Mouse (Mus musculus): ENCODE results near the gene Ank3. TPM values are rescaled to one million over a fixed set of nuclear protein-coding genes. Genes with fewer than 3 reads are reported as not detected.
A peak's percentile ranks its signal among the peaks of the same experiment; 100 is the strongest.
"Not testable (repeated sequence)": the region's sequence is repeated elsewhere in the genome, so short reads cannot be mapped to it uniquely, and the experiment has no call there.

The Ank3 gene
- polyA plus RNA-seq, 1 experiment from 2014 or later: 76.6 TPM

DNA sequence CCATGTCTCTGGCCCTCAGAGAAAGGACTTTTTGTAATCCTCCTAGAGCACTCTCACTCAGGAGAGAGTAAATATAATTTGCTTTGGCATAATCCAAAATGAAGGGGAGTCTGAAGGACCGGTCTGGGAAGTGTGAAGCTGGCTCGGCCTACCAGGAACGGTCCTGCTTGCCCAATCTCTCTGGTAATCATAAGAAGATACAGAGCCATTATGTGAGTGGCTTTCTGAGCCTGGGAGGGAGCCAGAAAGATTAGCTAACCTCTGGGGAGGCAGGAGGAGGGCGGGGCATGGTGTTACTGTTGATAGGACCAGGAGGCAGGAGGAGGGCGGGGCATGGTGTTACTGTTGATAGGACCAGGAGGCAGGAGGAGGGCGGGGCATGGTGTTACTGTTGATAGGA is 511.7 kb downstream of the Ank3 start:
- H3K4me2 ChIP-seq; H3K4me3 ChIP-seq; ATAC-seq (ENCODE audit: low FRiP score, low read depth); H3K4me1 ChIP-seq (replicated peaks); H3K36me3 ChIP-seq; H3K9me3 ChIP-seq; H3K27ac ChIP-seq (replicated peaks); H3K27me3 ChIP-seq; H3K9ac ChIP-seq: not testable (repeated sequence)
- WGBS: 17% methylated on average over 4 of the region's 6 CpGs

DNA sequence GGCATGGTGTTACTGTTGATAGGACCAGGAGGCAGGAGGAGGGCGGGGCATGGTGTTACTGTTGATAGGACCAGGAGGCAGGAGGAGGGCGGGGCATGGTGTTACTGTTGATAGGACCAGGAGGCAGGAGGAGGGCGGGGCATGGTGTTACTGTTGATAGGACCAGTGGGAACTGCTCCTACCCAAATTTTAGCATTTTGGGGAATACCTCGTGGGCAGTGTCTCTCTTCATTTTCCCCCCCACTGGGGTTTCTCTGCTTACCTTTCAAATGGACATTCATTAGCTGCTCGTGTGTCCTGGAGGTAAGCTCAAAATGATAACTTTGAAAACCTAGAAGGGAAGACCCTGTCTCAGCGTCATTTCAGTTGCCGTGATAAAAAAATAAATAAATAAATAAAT is 512.2 kb downstream of the Ank3 start:
- H3K36me3 ChIP-seq; H3K9me3 ChIP-seq; H3K27me3 ChIP-seq; H3K4me1 ChIP-seq (replicated peaks); H3K9ac ChIP-seq; H3K4me3 ChIP-seq; ATAC-seq (ENCODE audit: low FRiP score, low read depth); H3K27ac ChIP-seq (replicated peaks); H3K4me2 ChIP-seq: not testable (repeated sequence)
- WGBS: 45% methylated on average over 5 of the region's 7 CpGs

DNA sequence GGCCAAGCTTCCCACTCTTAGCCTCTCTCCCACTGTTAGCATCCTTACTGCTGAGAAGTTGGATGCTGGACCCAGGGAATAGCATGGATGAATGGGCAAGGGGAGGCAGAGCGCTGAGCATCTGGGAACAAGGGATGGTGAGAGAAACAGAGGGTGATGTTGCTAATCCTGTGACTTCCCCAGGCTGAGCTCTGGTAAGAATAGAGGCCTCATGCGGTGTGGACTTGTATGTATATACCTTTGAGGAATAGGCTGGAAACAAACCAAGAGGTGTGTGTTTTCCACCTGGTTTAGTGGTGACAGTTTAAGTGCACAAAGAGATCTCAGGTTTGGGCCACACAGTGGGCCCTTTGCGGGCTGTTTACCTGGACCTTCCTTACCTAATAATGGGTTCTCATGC is 517.0 kb downstream of the Ank3 start:
- Histone ChIP-seq H3K36me3 (no peaks in the 10 kb centered on the region), H3K4me3 (no peak overlapping the region), H3K4me2 (no peak overlapping the region), H3K27me3 (no peaks in the 10 kb centered on the region), H3K9ac (no peak overlapping the region), H3K4me1 (replicated peaks) (no peaks in the 10 kb centered on the region), H3K9me3 (no peaks in the 10 kb centered on the region), H3K27ac (replicated peaks) (no peak overlapping the region)
- 75% methylated on average over 3 of the region's 3 CpGs for WGBS
- no peak for ATAC-seq (ENCODE audit: low FRiP score, low read depth)

DNA sequence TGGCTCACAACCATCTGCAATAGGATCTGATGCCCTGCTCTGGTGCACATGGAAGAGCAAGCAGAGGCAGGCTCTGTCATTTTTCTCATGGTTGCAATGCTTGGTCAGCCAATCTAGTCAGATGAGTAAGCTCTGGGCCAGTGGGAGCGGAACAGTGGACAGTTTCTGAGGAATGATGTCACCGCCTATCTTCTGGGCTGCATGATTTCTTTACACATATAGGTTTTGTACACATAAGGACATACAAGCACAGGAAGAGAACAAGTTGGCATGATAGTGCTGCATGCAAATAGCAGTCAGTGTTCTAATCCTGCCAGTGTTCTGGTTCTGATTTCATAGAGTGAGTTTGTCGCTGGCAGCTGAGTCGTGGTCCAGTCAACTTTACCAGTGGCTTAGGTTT is 517.6 kb downstream of the Ank3 start:
- no peaks in the 10 kb centered on the region for H3K9me3 ChIP-seq
- no peak overlapping the region for H3K27ac ChIP-seq (replicated peaks)
- H3K4me2 ChIP-seq: no peak overlapping the region
- WGBS: 91% methylated on average over 4 of the region's 4 CpGs
- no peak overlapping the region for H3K9ac ChIP-seq
- H3K36me3 ChIP-seq: no peaks in the 10 kb centered on the region
- no peaks in the 10 kb centered on the region for H3K4me1 ChIP-seq (replicated peaks)
- no peak overlapping the region for H3K4me3 ChIP-seq
- H3K27me3 ChIP-seq: no peaks in the 10 kb centered on the region
- no peak for ATAC-seq (ENCODE audit: low FRiP score, low read depth)

DNA sequence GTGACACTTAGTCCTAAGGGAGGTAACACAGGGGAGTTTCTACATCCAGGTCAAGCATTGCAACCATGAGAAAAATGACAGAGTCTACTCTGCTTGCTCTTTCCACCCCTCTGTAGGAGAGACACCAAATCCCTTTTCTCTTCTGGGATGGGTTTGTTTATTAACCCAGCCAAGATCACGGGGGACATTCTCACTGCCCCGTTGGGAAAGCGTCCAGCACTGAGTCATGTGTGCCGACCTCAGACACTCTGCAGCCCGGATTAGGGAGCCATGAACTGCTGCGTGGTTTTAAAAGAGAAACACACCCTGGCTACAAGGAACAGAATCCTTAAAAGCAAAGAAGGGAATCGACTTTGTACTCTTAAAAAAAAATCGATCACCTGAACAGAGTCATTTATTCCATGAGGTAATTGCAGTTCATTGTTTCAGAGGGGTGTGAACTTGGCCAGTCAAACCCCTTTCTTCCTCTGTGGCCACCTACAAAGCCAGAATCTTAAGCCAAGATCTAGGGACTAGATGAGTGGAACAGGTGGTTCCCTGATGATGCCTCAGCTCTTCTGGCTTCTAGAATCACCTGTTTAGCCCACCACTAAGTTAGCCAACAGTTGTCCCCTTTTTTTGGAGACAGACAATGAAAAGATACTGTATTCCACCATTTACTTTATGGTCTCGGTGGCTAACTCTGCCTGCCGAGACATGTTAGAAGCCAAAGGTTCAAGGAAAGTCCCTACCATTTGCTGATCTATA is 518.3 kb downstream of the Ank3 start:
- no peaks in the 10 kb centered on the region for H3K36me3 ChIP-seq
- H3K4me2 ChIP-seq: no peak overlapping the region
- WGBS: 85% methylated on average over 10 of the region's 10 CpGs
- no peak for ATAC-seq (ENCODE audit: low FRiP score, low read depth)
- H3K4me1 ChIP-seq (replicated peaks): no peaks in the 10 kb centered on the region
- H3K27ac ChIP-seq (replicated peaks): no peak overlapping the region
- no peaks in the 10 kb centered on the region for H3K27me3 ChIP-seq
- H3K4me3 ChIP-seq: no peak overlapping the region
- no peaks in the 10 kb centered on the region for H3K9me3 ChIP-seq
- H3K9ac ChIP-seq: no peak overlapping the region

DNA sequence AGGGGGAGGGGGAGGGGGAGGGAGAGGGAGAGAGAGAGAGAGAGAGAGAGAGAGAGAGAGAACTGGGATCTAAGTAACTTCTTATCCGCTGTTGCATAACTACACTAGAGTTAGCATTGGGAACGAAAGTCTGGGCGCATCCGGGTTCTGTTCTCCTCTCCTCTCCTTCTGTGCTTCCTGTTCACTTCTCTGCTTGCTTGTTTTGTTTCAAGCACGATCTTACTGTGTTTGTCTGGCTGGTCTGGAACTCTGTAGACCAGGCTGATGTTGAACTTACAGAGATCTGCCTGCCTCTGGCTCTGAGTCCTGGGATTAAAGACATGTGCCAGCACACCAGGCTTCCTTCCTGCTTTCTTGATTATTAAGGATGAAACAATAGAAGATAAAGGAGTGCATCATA is 519.1 kb downstream of the Ank3 start:
- H3K27me3 ChIP-seq: no peaks in the 10 kb centered on the region
- H3K4me3 ChIP-seq: no peak overlapping the region
- no peak overlapping the region for H3K9ac ChIP-seq
- WGBS: 90% methylated on average over 5 of the region's 5 CpGs
- no peaks in the 10 kb centered on the region for H3K36me3 ChIP-seq
- no peaks in the 10 kb centered on the region for H3K9me3 ChIP-seq
- H3K4me1 ChIP-seq (replicated peaks): no peaks in the 10 kb centered on the region
- no peak for ATAC-seq (ENCODE audit: low FRiP score, low read depth)
- no peak overlapping the region for H3K4me2 ChIP-seq
- no peak overlapping the region for H3K27ac ChIP-seq (replicated peaks)

DNA sequence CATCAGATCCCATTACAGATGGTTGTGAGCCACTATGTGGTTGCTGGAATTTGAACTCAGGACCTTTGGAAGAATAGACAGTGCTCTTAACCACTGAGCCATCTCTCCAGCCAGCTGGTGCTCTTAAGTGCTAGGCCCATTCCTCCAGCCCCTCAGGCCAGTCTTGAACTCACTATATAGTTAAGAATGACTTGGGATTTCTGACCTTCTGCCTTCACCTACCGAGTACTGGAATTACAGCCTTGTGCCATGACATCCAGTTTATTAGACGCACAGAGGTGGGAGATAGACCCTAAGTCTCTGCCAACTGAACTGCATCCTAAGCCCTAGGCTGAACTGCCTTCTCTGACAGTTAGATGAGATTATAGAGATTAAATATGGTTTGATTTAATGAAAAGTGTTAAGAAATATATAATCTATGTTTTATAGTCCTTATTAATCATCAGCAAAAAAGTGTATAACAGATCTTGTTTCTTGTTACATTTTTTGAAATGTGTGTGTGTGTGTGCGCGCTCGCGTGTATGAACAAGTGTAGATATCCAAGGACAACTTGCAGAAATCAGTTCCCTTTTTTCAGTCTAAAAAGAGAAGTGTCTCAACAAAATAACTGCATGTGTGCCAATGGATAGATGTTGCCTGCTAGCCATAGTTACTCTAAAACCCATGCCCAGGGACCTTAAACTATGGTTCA is 520.0 kb downstream of the Ank3 start:
- Histone ChIP-seq H3K4me1 (replicated peaks) (no peaks in the 10 kb centered on the region), H3K27ac (replicated peaks) (no peak overlapping the region), H3K27me3 (no peaks in the 10 kb centered on the region), H3K4me3 (no peak overlapping the region), H3K9ac (no peak overlapping the region), H3K9me3 (no peaks in the 10 kb centered on the region), H3K4me2 (no peak overlapping the region), H3K36me3 (no peaks in the 10 kb centered on the region)
- 96% methylated on average over 6 of the region's 6 CpGs for WGBS
- no peak for ATAC-seq (ENCODE audit: low FRiP score, low read depth)

DNA sequence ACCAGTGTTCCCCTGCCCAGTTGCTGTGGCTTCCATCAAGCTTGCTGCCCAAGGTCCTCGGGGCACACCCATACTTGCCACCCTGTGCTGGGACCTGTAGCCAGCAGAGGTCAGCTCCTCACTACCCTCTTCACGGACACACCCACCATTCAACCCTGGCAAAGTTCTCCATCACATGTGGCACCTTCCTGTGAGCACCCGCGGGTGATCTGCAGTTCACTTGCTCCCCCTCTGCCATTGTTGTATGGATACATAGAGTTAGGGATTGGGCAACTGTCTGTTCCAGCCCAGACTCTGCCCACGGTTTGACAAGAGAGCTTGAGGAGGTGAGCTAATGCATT is 520.5 kb downstream of the Ank3 start:
- Histone ChIP-seq H3K27ac (replicated peaks) (no peak overlapping the region), H3K4me3 (no peak overlapping the region), H3K27me3 (no peaks in the 10 kb centered on the region), H3K9me3 (no peaks in the 10 kb centered on the region), H3K4me2 (no peak overlapping the region), H3K9ac (no peak overlapping the region), H3K36me3 (no peaks in the 10 kb centered on the region), H3K4me1 (replicated peaks) (peaks cover under 1% of the 10 kb centered on the region; the same call in 1 of the 2 replicates)
- no peak for ATAC-seq (ENCODE audit: low FRiP score, low read depth)
- 90% methylated on average over 5 of the region's 5 CpGs for WGBS

DNA sequence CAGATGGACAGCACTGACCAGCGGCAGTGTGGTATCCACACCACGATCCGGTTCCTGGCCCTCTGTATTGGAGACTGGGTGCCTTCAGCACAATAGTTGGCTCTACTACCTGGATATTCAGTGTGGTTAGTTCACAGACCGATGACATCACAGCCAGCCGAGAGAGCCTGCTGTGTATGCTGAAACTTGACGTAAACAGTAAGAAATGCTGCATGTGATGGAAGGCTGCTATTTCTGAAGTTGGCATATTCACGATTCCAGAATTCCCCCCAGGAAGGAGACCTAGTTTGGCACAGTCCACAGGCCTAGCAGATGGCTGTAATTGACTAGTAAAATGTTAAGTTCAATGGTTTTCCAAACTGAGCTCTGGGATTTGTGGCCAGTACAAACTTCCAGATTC is 521.2 kb downstream of the Ank3 start:
- Histone ChIP-seq H3K9ac (no peak overlapping the region), H3K27ac (replicated peaks) (no peak overlapping the region), H3K9me3 (no peaks in the 10 kb centered on the region), H3K4me3 (no peak overlapping the region), H3K27me3 (no peaks in the 10 kb centered on the region), H3K36me3 (no peaks in the 10 kb centered on the region), H3K4me2 (no peak overlapping the region), H3K4me1 (replicated peaks) (peaks cover 7% of the 10 kb centered on the region; the same call in 1 of the 2 replicates)
- no peak for ATAC-seq (ENCODE audit: low FRiP score, low read depth)
- WGBS: 85% methylated on average over 7 of the region's 7 CpGs

DNA sequence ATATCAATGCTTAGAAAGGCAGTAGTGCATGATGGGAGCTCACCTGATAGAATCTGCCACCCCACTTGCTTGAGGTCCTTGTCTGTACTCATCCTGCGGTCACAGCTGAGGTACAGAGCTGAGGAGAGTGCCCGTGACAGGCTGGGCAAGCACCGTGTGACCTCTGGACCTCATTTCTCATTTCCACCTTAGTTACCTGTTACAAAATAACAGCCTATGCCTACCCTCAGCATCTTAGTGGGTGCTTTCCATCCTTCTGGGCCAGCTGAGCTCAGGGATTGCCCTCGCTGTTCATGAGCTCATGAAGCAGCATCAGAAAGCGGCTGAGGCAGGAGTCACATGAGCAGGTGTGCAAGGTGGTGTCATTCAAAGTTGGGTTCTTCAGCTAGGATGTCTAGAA is 523.5 kb downstream of the Ank3 start:
- no peaks in the 10 kb centered on the region for H3K36me3 ChIP-seq
- 88% methylated on average over 5 of the region's 5 CpGs for WGBS
- H3K27ac ChIP-seq (replicated peaks): no peak overlapping the region
- no peak overlapping the region for H3K4me3 ChIP-seq
- H3K27me3 ChIP-seq: no peaks in the 10 kb centered on the region
- H3K9ac ChIP-seq: no peak overlapping the region
- ATAC-seq (ENCODE audit: low FRiP score, low read depth): no peak
- no peaks in the 10 kb centered on the region for H3K9me3 ChIP-seq
- peaks cover 27% of the 10 kb centered on the region for H3K4me1 ChIP-seq (replicated peaks)
- no peak overlapping the region for H3K4me2 ChIP-seq

DNA sequence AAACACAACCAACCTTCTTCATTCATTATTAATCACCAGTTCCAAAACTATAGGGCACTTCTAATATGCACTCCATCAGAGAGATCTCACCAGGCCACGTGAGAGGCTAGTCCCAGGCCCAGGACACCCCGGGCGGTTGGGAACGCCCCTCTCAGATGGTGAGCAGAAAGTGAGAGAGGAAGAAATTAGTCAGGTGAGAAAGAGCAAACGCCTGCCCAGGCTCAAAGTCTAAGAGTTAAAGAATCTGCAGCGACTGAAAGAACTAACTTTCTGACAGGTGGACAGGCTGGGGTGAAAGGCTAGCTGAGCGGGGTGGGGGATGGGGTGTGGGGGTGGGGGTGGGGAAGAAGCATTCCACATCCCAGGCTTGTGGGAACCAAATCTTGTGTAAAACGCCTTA is 525.2 kb downstream of the Ank3 start:
- no peaks in the 10 kb centered on the region for H3K9me3 ChIP-seq
- no peaks in the 10 kb centered on the region for H3K36me3 ChIP-seq
- no peak overlapping the region for H3K4me2 ChIP-seq
- H3K4me3 ChIP-seq: no peak overlapping the region
- H3K4me1 ChIP-seq (replicated peaks): peaks cover 28% of the 10 kb centered on the region
- no peak overlapping the region for H3K27ac ChIP-seq (replicated peaks)
- WGBS: 11% methylated on average over 8 of the region's 8 CpGs
- no peak for ATAC-seq (ENCODE audit: low FRiP score, low read depth)
- no peak overlapping the region for H3K9ac ChIP-seq
- no peaks in the 10 kb centered on the region for H3K27me3 ChIP-seq

DNA sequence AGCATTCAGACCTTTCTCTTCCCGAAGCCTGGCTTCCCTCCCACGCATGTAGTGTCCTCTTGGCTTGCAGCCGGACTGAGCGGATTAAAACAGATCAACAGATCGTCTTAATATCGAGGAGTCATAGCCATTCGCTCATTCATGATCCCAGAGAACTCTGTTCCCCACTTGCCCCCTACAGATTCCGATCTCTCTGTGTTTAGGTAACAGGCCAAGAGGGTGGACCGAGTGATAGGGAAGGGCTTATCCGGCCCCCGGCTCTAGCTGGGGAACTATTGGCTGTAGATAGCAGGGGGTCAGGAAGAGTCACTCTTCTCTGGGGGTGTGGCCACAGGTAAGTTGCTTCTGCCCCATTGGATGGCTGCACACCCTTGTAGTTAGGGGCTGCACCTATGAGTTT is 525.7 kb downstream of the Ank3 start:
- Histone ChIP-seq H3K4me1 (replicated peaks) (peaks cover 28% of the 10 kb centered on the region), H3K27ac (replicated peaks) (no peak overlapping the region), H3K36me3 (no peaks in the 10 kb centered on the region), H3K4me3 (0 out of 2 replicates have a peak overlapping the region, but pooled peaks have one; percentile 4), H3K9me3 (no peaks in the 10 kb centered on the region), H3K4me2 (peak overlapping the region; percentile 47), H3K9ac (no peak overlapping the region), H3K27me3 (no peaks in the 10 kb centered on the region)
- no peak; the same call in 1 of the 2 replicates for ATAC-seq (ENCODE audit: low FRiP score, low read depth)
- WGBS: 10% methylated on average over 11 of the region's 11 CpGs

DNA sequence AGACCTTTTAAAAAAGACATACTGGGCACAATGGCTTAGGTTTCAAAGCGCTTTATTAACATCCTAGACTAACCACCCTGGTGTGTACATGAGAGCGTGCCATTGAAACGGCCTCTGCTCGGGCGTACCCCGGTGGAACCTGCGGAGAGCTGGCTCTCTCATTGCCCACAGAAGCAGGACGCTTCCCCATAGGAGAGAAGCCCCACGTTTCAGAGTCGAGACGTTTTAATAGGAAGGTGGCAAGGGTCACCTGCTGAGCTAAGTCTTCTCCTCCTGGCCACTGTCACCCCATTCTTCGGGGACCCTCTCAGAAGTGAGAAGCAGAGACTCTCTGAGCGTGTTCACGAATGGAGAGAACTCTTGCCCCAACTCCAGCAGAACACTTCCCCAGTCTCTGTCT is 526.3 kb downstream of the Ank3 start:
- H3K9ac ChIP-seq: no peak overlapping the region
- H3K27me3 ChIP-seq: no peaks in the 10 kb centered on the region
- no peak overlapping the region for H3K4me3 ChIP-seq
- H3K9me3 ChIP-seq: no peaks in the 10 kb centered on the region
- no peak overlapping the region for H3K27ac ChIP-seq (replicated peaks)
- H3K4me1 ChIP-seq (replicated peaks): peaks cover 28% of the 10 kb centered on the region
- peak overlapping the region; percentile 47 for H3K4me2 ChIP-seq
- WGBS: 11% methylated on average over 14 of the region's 14 CpGs
- no peaks in the 10 kb centered on the region for H3K36me3 ChIP-seq
- no peak for ATAC-seq (ENCODE audit: low FRiP score, low read depth)
